Mouse (Mus musculus): ENCODE results near the gene G430095P16Rik. TPM values are rescaled to one million over a fixed set of nuclear protein-coding genes. Genes with fewer than 3 reads are reported as not detected.

G430095P16Rik gene
- polyA plus RNA-seq, 1 experiment from 2014 or later = 3.0 TPM

Other genes starting within 250 kb of the G430095P16Rik start
- 67.3 and 68.7 TPM in 2 replicates for gene Ier2, start 60.2 kb upstream of the G430095P16Rik start, polyA plus RNA-seq (2014; fragmentation: Nextera tagmentation; extraction: Ambion mirVana)
- 52.7 and 72.3 TPM in 2 replicates for gene Trmt1, start 36.7 kb upstream of the G430095P16Rik start, polyA plus RNA-seq (2014; fragmentation: Nextera tagmentation; extraction: Ambion mirVana)
- 34.6 and 37.7 TPM in 2 replicates for gene Nacc1, start 35.1 kb upstream of the G430095P16Rik start, polyA plus RNA-seq (2014; fragmentation: Nextera tagmentation; extraction: Ambion mirVana)
- gene Lyl1, start 21.6 kb upstream of the G430095P16Rik start, polyA plus RNA-seq (2014; fragmentation: Nextera tagmentation; extraction: Ambion mirVana) = 5.0 and 5.7 TPM in 2 replicates
- 7.7 and 8.9 TPM in 2 replicates for gene Nfix, start 77.3 kb downstream of the G430095P16Rik start, polyA plus RNA-seq (2014; fragmentation: Nextera tagmentation; extraction: Ambion mirVana)
- gene Dand5, start 99.8 kb downstream of the G430095P16Rik start, polyA plus RNA-seq (2014; fragmentation: Nextera tagmentation; extraction: Ambion mirVana) = 5.5 and 6.4 TPM in 2 replicates
- 41.0 and 44.3 TPM in 2 replicates for gene Gadd45gip1, start 108.5 kb downstream of the G430095P16Rik start, polyA plus RNA-seq (2014; fragmentation: Nextera tagmentation; extraction: Ambion mirVana)
- gene Rad23a, start 117.7 kb downstream of the G430095P16Rik start, polyA plus RNA-seq (2014; fragmentation: Nextera tagmentation; extraction: Ambion mirVana) = 102 and 110 TPM in 2 replicates
- gene Calr, start 123.9 kb downstream of the G430095P16Rik start, polyA plus RNA-seq (2014; fragmentation: Nextera tagmentation; extraction: Ambion mirVana) = 722 and 731 TPM in 2 replicates
- gene Farsa, start 134.0 kb downstream of the G430095P16Rik start, polyA plus RNA-seq (2014; fragmentation: Nextera tagmentation; extraction: Ambion mirVana) = 112 and 120 TPM in 2 replicates
- gene Syce2, start 149.1 kb downstream of the G430095P16Rik start, polyA plus RNA-seq (2014; fragmentation: Nextera tagmentation; extraction: Ambion mirVana) = 86.2 and 87.8 TPM in 2 replicates
- gene Gcdh, start 170.9 kb downstream of the G430095P16Rik start, polyA plus RNA-seq (2014; fragmentation: Nextera tagmentation; extraction: Ambion mirVana) = 37.8 and 39.6 TPM in 2 replicates
- 14.2 and 17.5 TPM in 2 replicates for gene Klf1, start 178.9 kb downstream of the G430095P16Rik start, polyA plus RNA-seq (2014; fragmentation: Nextera tagmentation; extraction: Ambion mirVana)
- gene Dnase2a, start 185.6 kb downstream of the G430095P16Rik start, polyA plus RNA-seq (2014; fragmentation: Nextera tagmentation; extraction: Ambion mirVana) = 7.2 and 9.5 TPM in 2 replicates
- gene Mast1, start 214.4 kb downstream of the G430095P16Rik start, polyA plus RNA-seq (2014; fragmentation: Nextera tagmentation; extraction: Ambion mirVana) = 14.2 and 15.9 TPM in 2 replicates
- gene Rtbdn, start 224.0 kb downstream of the G430095P16Rik start, polyA plus RNA-seq (2014; fragmentation: Nextera tagmentation; extraction: Ambion mirVana) = 0.19 and 0.36 TPM in 2 replicates
- not detected in 2 replicates for gene Gm49661, start 246.4 kb downstream of the G430095P16Rik start, polyA plus RNA-seq (2014; fragmentation: Nextera tagmentation; extraction: Ambion mirVana)
- gene Prdx2, start 246.6 kb downstream of the G430095P16Rik start, polyA plus RNA-seq (2014; fragmentation: Nextera tagmentation; extraction: Ambion mirVana) = 1,226 and 1,312 TPM in 2 replicates
- 128 and 147 TPM in 2 replicates for gene Rnaseh2a, start 246.8 kb downstream of the G430095P16Rik start, polyA plus RNA-seq (2014; fragmentation: Nextera tagmentation; extraction: Ambion mirVana)